Mouse (Mus musculus): ENCODE results near the gene Slc35f6.

DNA sequence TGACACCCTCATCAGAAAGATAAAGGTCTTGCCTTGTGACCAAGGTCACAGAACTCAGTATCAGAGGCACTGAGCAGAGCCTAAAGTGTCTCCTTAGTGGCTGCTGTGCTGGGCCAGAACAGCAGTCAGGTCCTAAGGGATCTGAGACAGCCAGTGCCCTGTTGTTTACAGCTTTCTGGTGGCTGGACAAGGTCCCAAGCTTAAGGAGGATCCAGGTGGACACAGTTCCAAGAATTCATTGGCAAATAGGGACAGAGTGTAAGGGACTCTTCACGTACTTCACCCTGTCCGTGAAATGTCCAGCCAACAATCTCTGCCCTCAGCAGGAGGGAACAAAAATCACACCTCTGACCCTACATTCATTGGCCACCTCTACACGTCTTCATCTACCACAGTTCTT lies 19.2 kb upstream of the Slc35f6 start:
- no peak for TF ChIP-seq POLR2A (IDR thresholded peaks at IDR 0.05; ENCODE audit: control insufficient read depth, extremely low read depth, insufficient read depth, low read length, poor library complexity)
- no peak for TF ChIP-seq CTCF (IDR thresholded peaks at IDR 0.05; ENCODE audit: borderline replicate concordance, control insufficient read depth, extremely low read depth, insufficient read depth, low read length, poor library complexity)

Measured in thymus, adult 2 months (tissue).